Mouse (Mus musculus) natural killer cell, adult 2 months (primary cell): ENCODE measurements around the gene Trim71.

Experiments used
- DNase-seq, 2 experiments: peaks; one replicate each; pipeline ENCODE4 v3.0.0; 2022; ENCODE audit warnings: low spot score in 2 of 2

Trim71 gene

DNA sequence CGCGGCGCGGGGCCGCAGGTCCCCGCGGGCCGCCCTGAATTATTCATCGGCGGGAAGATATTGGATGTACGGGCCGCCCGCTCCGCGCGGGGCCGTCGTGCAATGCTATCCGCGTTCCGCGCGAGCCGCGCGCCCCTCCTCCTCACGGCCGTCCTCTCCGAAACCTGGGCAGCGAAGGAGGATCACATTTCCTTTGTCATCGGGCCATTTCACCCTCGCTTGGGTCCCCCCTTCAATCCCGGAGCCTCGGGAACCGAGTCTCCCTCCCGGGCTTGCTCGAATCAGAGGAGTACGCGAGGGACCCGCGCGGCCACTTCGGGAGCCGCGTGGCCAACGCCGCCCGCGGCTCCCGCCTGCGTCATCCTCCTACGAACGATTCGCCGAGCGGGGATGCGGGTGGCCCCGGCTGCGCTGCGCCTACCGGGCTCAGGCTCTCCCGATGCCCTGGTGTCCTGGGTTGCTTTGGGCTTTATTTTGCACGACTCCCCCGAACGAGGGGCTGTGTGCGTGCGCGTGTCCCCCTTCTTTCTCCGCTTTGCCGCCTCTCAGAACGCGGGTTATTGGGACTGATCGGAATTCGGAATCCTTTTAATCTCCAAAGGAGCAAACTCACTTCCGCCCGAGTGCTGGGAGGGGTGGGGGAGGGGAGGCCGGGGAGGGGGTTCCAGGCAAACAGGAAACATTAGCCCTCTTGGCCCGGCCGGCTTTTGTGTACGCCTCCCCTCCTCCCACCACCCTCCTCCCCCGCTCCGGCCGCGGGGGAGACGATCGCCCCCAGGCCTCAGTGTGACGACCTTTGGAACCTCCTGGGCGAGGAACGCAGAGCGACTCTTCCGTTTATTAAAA, at the start of gene Trim71:
Trim71 (minus strand) TSS at position 609 of the 846 bp plus-strand sequence.
- no peak for DNase-seq

- no peak for DNase-seq
These were observed 48.9 kb upstream of the Trim71 start for GRCm38 (mm10) chr9:114613026-114613425.

DNA sequence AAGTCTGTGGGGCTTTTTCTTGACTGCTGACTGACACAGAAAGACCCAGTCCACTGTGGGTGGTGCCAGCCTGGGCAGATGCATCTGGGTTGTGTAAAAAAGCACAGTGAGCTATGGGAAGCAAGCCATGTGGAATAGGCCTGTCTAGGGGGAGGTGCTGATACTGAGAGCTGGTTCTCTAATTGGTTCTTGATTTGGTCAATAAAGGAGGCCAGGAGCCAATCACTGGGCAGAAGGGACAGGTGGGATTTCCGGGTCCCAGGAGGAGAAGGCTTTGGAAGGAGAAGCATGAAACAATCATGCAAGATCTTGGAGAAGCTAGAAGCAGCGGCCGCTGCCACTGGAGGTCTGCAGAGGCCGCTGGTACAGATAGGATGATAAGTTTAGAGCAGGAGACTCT, 48.4 kb upstream of the Trim71 start:
- DNase-seq: no peak

- DNase-seq: no peak
These were observed 46.1 kb upstream of the Trim71 start for GRCm38 (mm10) chr9:114610266-114610665.

GRCm38 (mm10) chr9:114603876-114604540, 39.8 kb upstream of the Trim71 start:
- DNase-seq: no peak

GRCm38 (mm10) chr9:114601096-114601495, 36.9 kb upstream of the Trim71 start:
- no peak for DNase-seq

GRCm38 (mm10) chr9:114585017-114585345, 20.8 kb upstream of the Trim71 start:
- DNase-seq: no peak

DNA sequence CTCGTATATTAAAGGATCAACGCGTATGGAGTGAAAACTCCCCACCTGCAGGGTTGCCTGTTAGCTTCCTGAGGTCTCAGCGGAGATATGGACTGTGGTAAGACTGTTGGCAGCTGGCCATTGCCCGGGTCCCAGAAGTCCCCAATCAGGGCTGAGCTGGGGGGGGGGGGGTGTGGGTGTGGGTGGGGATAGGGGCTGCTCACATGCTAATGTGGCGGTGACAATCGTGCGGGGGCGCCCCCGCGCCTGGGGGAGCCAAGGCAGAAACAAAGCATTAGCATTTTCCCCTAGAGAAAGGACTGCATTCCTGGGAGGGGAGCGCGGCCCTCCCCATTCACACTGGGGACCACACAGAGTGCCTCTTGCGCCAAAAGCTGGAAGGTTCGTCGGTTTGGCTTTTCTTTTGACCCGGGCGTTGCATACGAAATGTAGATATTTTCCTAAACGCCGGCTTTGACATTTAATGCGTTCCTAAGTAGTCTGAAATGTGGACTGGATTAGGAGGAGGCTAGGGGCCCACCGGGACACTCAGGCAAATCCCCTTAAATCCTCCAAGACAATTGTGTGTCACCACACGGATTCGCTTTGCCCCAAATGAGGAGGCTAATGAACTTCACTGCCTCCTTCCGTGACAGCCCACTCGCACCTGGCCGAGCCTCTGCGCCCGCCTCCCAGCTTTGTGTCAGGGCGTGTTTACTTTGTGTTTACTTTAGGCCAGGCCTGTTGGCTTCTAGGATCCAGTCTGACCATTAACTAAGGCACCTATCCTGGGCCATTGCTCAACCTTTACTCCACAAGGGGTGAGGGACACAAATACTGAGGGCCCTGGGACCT, 20.2 kb upstream of the Trim71 start:
- no peak for DNase-seq

- no peak for DNase-seq
These were observed 19.6 kb upstream of the Trim71 start for GRCm38 (mm10) chr9:114583812-114584182.

- no peak for DNase-seq
These were observed 14.5 kb upstream of the Trim71 start for GRCm38 (mm10) chr9:114578646-114579045.

DNA sequence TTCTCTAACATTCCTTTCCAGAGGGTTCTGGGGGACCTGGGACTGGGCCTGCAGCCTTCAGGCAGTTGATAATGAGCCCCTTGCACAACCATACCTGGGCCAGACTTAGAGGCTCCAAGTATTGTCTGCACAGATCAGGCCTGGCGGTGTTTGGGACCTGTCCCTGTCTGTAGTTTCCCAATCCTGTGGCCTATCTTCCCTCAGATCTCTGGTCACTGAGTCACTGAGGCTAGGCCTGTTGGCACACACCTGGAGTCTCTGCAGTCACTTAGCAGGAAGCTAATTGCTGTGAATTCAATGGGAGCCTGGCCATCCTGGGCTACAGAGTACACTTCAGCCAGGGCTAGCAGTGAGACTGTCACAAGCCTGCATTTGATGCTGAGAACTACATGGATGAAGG, 11.8 kb upstream of the Trim71 start:
- DNase-seq: no peak

DNA sequence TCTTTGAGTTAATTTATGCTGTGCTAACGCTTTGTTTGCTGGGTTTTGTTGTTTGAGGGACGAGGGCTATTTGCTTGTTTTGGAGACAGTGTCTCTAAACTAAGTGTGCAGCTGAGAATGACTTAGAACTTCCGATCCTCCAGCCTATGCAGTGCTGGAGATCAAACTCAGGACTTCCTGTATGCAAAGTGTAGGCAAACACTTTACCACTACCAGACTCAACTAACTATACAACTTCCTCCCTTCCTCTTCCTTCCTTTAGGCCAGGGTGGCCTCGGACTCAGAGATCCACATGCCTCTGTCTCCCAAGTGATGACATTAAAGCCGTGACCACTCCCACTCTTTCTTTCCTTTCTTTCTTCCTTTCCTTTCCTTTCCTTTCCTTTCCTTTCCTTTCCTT, 9.4 kb upstream of the Trim71 start:
- DNase-seq: no peak

DNA sequence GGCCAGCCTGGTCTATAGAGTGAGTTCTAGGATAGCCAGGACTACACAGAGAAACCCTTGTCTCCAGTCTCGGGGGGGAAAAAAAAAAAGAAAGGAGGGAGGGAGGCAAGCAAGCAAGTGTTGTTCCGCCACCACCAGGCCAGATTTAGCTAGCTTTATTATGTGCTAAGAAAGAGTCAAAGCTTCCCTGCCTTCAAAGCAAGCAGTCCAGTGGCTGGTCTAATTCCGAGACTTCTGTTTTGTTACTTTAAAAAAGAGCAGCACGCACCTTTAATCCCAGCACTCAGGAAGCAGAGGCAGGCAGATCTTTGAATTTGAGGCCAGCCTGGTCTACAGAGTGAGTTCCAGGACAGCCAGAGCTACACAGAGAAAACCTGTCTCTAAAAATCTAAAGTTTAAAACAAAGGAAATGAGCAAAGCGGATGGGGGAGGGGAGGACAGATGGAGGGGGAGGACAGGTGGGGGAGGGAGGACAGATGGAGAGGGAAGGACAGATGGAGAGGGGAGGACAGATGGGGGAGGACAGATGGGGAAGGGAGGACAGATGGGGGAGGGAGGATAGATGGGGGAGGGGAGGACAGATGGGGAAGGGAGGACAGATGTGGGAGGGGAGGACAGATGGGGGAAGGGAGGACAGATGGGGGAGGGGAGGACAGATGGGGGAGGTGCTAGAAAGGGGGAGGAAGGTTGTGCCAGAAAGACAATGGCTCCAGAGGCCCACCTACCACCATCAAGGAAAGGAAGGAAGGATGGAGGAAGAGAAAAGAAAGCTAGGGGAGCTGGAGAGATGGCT, 4.7 kb upstream of the Trim71 start:
- no peak for DNase-seq

DNA sequence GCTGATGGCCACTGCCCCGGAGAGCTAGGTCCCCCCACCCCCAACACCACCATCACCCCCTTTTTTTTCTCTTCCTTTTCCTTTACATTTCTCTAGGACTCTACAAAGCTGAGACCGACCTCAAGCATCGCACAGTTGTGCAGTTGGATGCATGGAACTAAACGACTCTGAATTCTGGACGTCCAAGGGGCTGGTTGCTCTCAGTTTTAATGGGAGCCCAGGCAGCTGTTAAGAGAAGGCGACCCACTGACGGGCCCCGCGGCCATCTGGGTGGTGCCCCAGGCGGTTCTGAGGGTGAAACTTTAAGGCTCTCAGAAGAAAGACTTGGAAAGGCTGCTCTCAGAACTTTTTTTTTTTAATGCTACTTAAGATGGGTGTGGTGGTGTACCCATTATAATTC, 498 bp upstream of the Trim71 start:
- no peak for DNase-seq

- no peak for DNase-seq
These were observed 1.0 kb downstream of the Trim71 start for GRCm38 (mm10) chr9:114562919-114563751.

DNA sequence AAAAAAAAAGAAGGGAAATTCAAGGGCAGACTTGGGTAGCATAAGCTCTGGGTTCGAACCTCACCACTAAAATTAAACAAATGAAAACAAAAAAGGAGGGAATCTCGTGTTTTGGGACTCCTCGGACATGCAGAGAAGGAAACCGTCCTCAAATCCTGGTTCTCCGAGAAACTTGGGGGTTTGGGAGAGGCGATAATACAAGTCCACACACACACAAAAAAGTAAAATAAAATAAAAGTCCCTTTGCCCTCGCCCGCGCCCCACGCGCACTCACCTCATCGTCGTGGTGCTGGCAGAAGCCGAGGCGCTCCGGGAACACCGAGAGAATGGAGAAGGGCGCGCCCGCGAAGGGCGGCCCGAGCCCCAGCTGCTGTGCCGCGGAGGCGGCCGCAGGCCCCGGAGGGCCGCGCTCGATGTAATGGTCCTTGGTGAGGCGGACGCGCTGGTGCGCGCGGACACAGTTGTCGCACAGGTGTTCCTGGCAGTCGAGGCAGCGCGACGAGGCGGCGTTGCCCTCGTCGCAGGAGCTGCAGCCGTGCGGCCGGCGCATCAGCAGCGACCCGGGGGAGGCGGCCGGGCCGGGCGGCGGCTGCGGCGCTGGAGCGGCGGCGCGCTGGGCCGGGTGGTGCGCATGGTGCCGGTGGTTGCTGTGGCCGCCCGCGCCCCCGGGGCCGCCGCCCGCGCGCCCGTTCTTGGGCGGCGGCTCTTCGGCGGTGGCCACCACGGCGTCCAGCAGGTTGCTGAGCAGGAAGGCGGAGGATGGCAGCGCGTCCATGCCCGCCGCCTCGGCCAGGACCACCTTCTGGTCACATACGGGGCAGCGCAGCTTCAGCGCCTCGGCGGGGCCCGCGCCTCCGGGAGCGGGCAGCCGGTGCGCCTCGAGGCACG, 1.9 kb downstream of the Trim71 start:
- DNase-seq: no peak

DNA sequence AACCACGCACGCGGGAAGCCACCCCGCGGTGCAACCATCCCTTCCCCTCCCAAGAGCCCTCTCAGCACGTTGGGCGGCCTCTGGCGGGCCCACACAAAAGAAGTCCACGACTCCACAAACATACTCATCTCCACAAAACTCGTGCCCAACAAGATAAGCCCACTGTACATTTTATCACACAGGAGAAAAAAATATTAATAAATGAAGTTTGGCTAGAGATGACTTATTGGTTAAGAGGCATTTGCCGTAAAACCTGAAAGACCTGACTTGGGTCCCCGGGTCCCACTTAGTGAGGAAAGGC, 2.5 kb downstream of the Trim71 start:
- DNase-seq: no peak

- no peak for DNase-seq
These were observed 3.1 kb downstream of the Trim71 start for GRCm38 (mm10) chr9:114560771-114561670.

DNA sequence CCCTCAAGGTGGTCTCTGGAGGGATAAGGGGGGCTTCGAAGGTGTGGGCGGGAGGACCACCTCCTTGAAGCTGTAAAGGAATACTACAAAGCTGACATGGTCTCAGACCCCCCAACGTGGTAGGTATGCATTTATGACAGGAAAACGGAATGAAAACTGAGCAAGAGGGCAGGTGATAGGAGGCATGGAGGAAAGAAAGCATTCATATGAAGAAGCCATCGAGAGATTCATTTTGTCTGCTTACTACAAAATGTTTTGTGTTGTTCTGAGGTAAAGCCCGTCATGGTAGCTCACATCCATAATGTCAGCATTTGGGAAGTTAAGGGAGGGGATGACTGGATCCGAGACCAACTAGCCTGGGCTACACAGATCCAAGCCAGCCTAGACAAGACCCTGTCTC, 4.0 kb downstream of the Trim71 start:
- DNase-seq: no peak
